Mouse (Mus musculus): ENCODE results near the gene Stk25. TPM values are rescaled to one million over a fixed set of nuclear protein-coding genes. Genes with fewer than 3 reads are reported as not detected.

Stk25 gene
- polyA plus RNA-seq, 2 experiments, result 39.2 to 39.9 TPM

GRCm38 (mm10) chr1:93678386-93678785 is 19.9 kb upstream of the Stk25 start:
- no peak overlapping the region for H3K4me2 ChIP-seq (ENCODE audit: low read depth)
- no peak overlapping the region for H3K27ac ChIP-seq
- WGBS (ENCODE audit: insufficient replicate concordance), result 45% methylated on average over 2 of the region's 2 CpGs
- H3K27me3 ChIP-seq (ENCODE audit: control insufficient read depth, insufficient read depth, low read length), result no peaks in the 10 kb centered on the region
- no peak overlapping the region for H3K9ac ChIP-seq (replicated peaks)
- no peak for ATAC-seq (ENCODE audit: insufficient read depth)
- no peaks in the 10 kb centered on the region; a peak in 1 of 4 replicates for H3K4me1 ChIP-seq (replicated peaks; ENCODE audit: control insufficient read depth in 2 of 2, insufficient read depth in 2 of 2, low read length in 1 of 2)
- H3K9me3 ChIP-seq (ENCODE audit: control insufficient read depth, low read length), result no peaks in the 10 kb centered on the region
- TF ChIP-seq CTCF (IDR thresholded peaks at IDR 0.05; ENCODE audit: low read depth), result no peak
- TF ChIP-seq EP300 (IDR thresholded peaks at IDR 0.05; ENCODE audit: low read depth), result no peak
- no peak for DNase-seq (ENCODE audit: low read depth in 3 of 3, low spot score in 3 of 3)
- H3K4me3 ChIP-seq (ENCODE audit: insufficient read depth in 1 of 2, low read depth in 2 of 2, low read length in 2 of 2), result no peak overlapping the region
- no peaks in the 10 kb centered on the region for H3K36me3 ChIP-seq (replicated peaks; ENCODE audit: control insufficient read depth, insufficient read depth, low read depth)

- no peaks in the 10 kb centered on the region for H3K27me3 ChIP-seq (ENCODE audit: control insufficient read depth, insufficient read depth, low read length)
- no peak overlapping the region for H3K4me2 ChIP-seq (ENCODE audit: low read depth)
- H3K9me3 ChIP-seq (ENCODE audit: control insufficient read depth, low read length), result no peaks in the 10 kb centered on the region
- H3K4me3 ChIP-seq (ENCODE audit: insufficient read depth in 1 of 2, low read depth in 2 of 2, low read length in 2 of 2), result no peak overlapping the region
- TF ChIP-seq CTCF (IDR thresholded peaks at IDR 0.05; ENCODE audit: low read depth) (no peak), EP300 (IDR thresholded peaks at IDR 0.05; ENCODE audit: low read depth) (no peak)
- H3K4me1 ChIP-seq (replicated peaks; ENCODE audit: control insufficient read depth in 2 of 2, insufficient read depth in 2 of 2, low read length in 1 of 2), result peaks cover 6 to 16% of the 10 kb centered on the region in 2 experiments
- H3K27ac ChIP-seq, result no peak overlapping the region
- H3K9ac ChIP-seq (replicated peaks), result no peak overlapping the region
- H3K36me3 ChIP-seq (replicated peaks; ENCODE audit: control insufficient read depth, insufficient read depth, low read depth), result no peaks in the 10 kb centered on the region
- WGBS (ENCODE audit: insufficient replicate concordance), result 81% methylated on average over 5 of the region's 5 CpGs
- ATAC-seq (ENCODE audit: insufficient read depth) (no peak), DNase-seq (ENCODE audit: low read depth in 3 of 3, low spot score in 3 of 3) (no peak)
Observed at GRCm38 (mm10) chr1:93672682-93673081, 14.2 kb upstream of the Stk25 start.

- Histone ChIP-seq H3K9me3 (ENCODE audit: control insufficient read depth, low read length) (no peaks in the 10 kb centered on the region), H3K36me3 (replicated peaks; ENCODE audit: control insufficient read depth, insufficient read depth, low read depth) (no peaks in the 10 kb centered on the region), H3K9ac (replicated peaks) (no peak overlapping the region), H3K4me1 (replicated peaks; ENCODE audit: control insufficient read depth in 2 of 2, insufficient read depth in 2 of 2, low read length in 1 of 2) (peaks cover 7 to 27% of the 10 kb centered on the region in 2 experiments), H3K4me2 (ENCODE audit: low read depth) (no peak overlapping the region), H3K27me3 (ENCODE audit: control insufficient read depth, insufficient read depth, low read length) (no peaks in the 10 kb centered on the region), H3K4me3 (ENCODE audit: insufficient read depth in 1 of 2, low read depth in 2 of 2, low read length in 2 of 2) (no peak overlapping the region), H3K27ac (no peak overlapping the region)
- DNase-seq (ENCODE audit: low read depth in 3 of 3, low spot score in 3 of 3) (no peak), ATAC-seq (ENCODE audit: insufficient read depth) (no peak)
- TF ChIP-seq CTCF (IDR thresholded peaks at IDR 0.05; ENCODE audit: low read depth) (no peak), EP300 (IDR thresholded peaks at IDR 0.05; ENCODE audit: low read depth) (no peak)
Observed at GRCm38 (mm10) chr1:93669941-93670340, 11.5 kb upstream of the Stk25 start.

GRCm38 (mm10) chr1:93668791-93669548 is 10.5 kb upstream of the Stk25 start:
- TF ChIP-seq EP300 (IDR thresholded peaks at IDR 0.05; ENCODE audit: low read depth) (no peak), CTCF (IDR thresholded peaks at IDR 0.05; ENCODE audit: low read depth) (peak; percentile 80)
- Histone ChIP-seq H3K36me3 (replicated peaks; ENCODE audit: control insufficient read depth, insufficient read depth, low read depth) (no peaks in the 10 kb centered on the region), H3K4me1 (replicated peaks; ENCODE audit: control insufficient read depth in 2 of 2, insufficient read depth in 2 of 2, low read length in 1 of 2) (peaks cover 7 to 27% of the 10 kb centered on the region in 2 experiments), H3K4me2 (ENCODE audit: low read depth) (peak overlapping the region; percentile 65), H3K27me3 (ENCODE audit: control insufficient read depth, insufficient read depth, low read length) (no peaks in the 10 kb centered on the region), H3K4me3 (ENCODE audit: insufficient read depth in 1 of 2, low read depth in 2 of 2, low read length in 2 of 2) (peak overlapping the region; percentile 31 to 64), H3K9me3 (ENCODE audit: control insufficient read depth, low read length) (no peaks in the 10 kb centered on the region), H3K27ac (no peak overlapping the region), H3K9ac (replicated peaks) (no peak overlapping the region; the same call in 1 of the 2 replicates)
- ATAC-seq (ENCODE audit: insufficient read depth) (peak; percentile 77), DNase-seq (ENCODE audit: low read depth in 3 of 3, low spot score in 3 of 3) (peak; percentile 42 to 51 (median 45))
- 7% methylated on average over 17 of the region's 17 CpGs for WGBS (ENCODE audit: insufficient replicate concordance)

GRCm38 (mm10) chr1:93667760-93668400 is 9.4 kb upstream of the Stk25 start:
- H3K9me3 ChIP-seq (ENCODE audit: control insufficient read depth, low read length), result no peaks in the 10 kb centered on the region
- ATAC-seq (ENCODE audit: insufficient read depth), result peak; percentile 55

More at GRCm38 (mm10) chr1:93667760-93668400, 9.4 kb upstream of the Stk25 start:
- H3K36me3 ChIP-seq (replicated peaks; ENCODE audit: control insufficient read depth, insufficient read depth, low read depth), result no peaks in the 10 kb centered on the region
- no peak overlapping the region for H3K9ac ChIP-seq (replicated peaks)
- DNase-seq (ENCODE audit: low read depth in 3 of 3, low spot score in 3 of 3), result peak in 1 of 3 experiments; percentile 37
- H3K27ac ChIP-seq, result no peak overlapping the region
- peak overlapping the region; percentile 65 for H3K4me2 ChIP-seq (ENCODE audit: low read depth)
- no peak overlapping the region for H3K4me3 ChIP-seq (ENCODE audit: insufficient read depth in 1 of 2, low read depth in 2 of 2, low read length in 2 of 2)
- peak; percentile 15; the same call in 1 of the 2 replicates for TF ChIP-seq CTCF (IDR thresholded peaks at IDR 0.05; ENCODE audit: low read depth)
- no peak for TF ChIP-seq EP300 (IDR thresholded peaks at IDR 0.05; ENCODE audit: low read depth)
- H3K4me1 ChIP-seq (replicated peaks; ENCODE audit: control insufficient read depth in 2 of 2, insufficient read depth in 2 of 2, low read length in 1 of 2), result peaks cover 7 to 27% of the 10 kb centered on the region in 2 experiments
- no peaks in the 10 kb centered on the region for H3K27me3 ChIP-seq (ENCODE audit: control insufficient read depth, insufficient read depth, low read length)
- WGBS (ENCODE audit: insufficient replicate concordance), result 25% methylated on average over 13 of the region's 13 CpGs

All from liver, embryonic 14.5 days (tissue).